Mouse (Mus musculus): Measurements from ENCODE around the gene Olfr1265. TPM values are rescaled to one million over a fixed set of nuclear protein-coding genes. Genes with fewer than 3 reads are reported as not detected.

Gene Olfr1265
- polyA plus RNA-seq (2014; fragmentation: Illumina TruSeq; extraction: RNeasy Lipid Tissue Mini Kit (QIAGEN cat#74804); ENCODE audit: low read depth, low replicate concordance) = not detected

GRCm38 (mm10) chr2:90035037-90035436 is at the start of gene Olfr1265:
TSS of gene Olfr1265 (plus strand) at chr2:90035337.

GRCm38 (mm10) chr2:89990921-89991320 is 44.2 kb upstream of the Olfr1265 start, which contains the start of gene Olfr1261:
TSS of gene Olfr1261 (plus strand) at chr2:89991221.

GRCm38 (mm10) chr2:89999845-90000244 is 35.3 kb upstream of the Olfr1265 start, which contains the start of gene Olfr1262:
TSS of gene Olfr1262 (plus strand) at chr2:90000145.

GRCm38 (mm10) chr2:90011831-90012230 is 23.3 kb upstream of the Olfr1265 start, which contains the start of gene Olfr1263:
TSS of gene Olfr1263 (plus strand) at chr2:90012131.

GRCm38 (mm10) chr2:90025477-90025876 is 9.7 kb upstream of the Olfr1265 start, which contains the start of gene Olfr1264:
TSS of gene Olfr1264 (minus strand) at chr2:90025577.

GRCm38 (mm10) chr2:90063494-90063893 is 28.4 kb downstream of the Olfr1265 start, which contains the start of gene Olfr140:
TSS of gene Olfr140 (minus strand) at chr2:90063594.

Other genes starting within 250 kb of the Olfr1265 start
- gene Olfr1254, start 241.7 kb upstream of the Olfr1265 start, polyA plus RNA-seq (2014; fragmentation: Illumina TruSeq; extraction: RNeasy Lipid Tissue Mini Kit (QIAGEN cat#74804); ENCODE audit: low read depth, low replicate concordance) = not detected
- gene Olfr1255, start 223.3 kb upstream of the Olfr1265 start, polyA plus RNA-seq (2014; fragmentation: Illumina TruSeq; extraction: RNeasy Lipid Tissue Mini Kit (QIAGEN cat#74804); ENCODE audit: low read depth, low replicate concordance) = not detected
- not detected for gene Olfr1256, start 193.8 kb upstream of the Olfr1265 start, polyA plus RNA-seq (2014; fragmentation: Illumina TruSeq; extraction: RNeasy Lipid Tissue Mini Kit (QIAGEN cat#74804); ENCODE audit: low read depth, low replicate concordance)
- gene Olfr48, start 187.1 kb upstream of the Olfr1265 start, polyA plus RNA-seq (2014; fragmentation: Illumina TruSeq; extraction: RNeasy Lipid Tissue Mini Kit (QIAGEN cat#74804); ENCODE audit: low read depth, low replicate concordance) = not detected
- 0.14 TPM for gene Olfr1257, start 156.9 kb upstream of the Olfr1265 start, polyA plus RNA-seq (2014; fragmentation: Illumina TruSeq; extraction: RNeasy Lipid Tissue Mini Kit (QIAGEN cat#74804); ENCODE audit: low read depth, low replicate concordance)
- not detected for gene Olfr1258, start 108.0 kb upstream of the Olfr1265 start, polyA plus RNA-seq (2014; fragmentation: Illumina TruSeq; extraction: RNeasy Lipid Tissue Mini Kit (QIAGEN cat#74804); ENCODE audit: low read depth, low replicate concordance)
- gene Olfr1259, start 86.7 kb upstream of the Olfr1265 start, polyA plus RNA-seq (2014; fragmentation: Illumina TruSeq; extraction: RNeasy Lipid Tissue Mini Kit (QIAGEN cat#74804); ENCODE audit: low read depth, low replicate concordance) = 0.07 TPM
- gene Olfr1260, start 61.0 kb upstream of the Olfr1265 start, polyA plus RNA-seq (2014; fragmentation: Illumina TruSeq; extraction: RNeasy Lipid Tissue Mini Kit (QIAGEN cat#74804); ENCODE audit: low read depth, low replicate concordance) = not detected
- not detected for gene Olfr1261, start 44.1 kb upstream of the Olfr1265 start, polyA plus RNA-seq (2014; fragmentation: Illumina TruSeq; extraction: RNeasy Lipid Tissue Mini Kit (QIAGEN cat#74804); ENCODE audit: low read depth, low replicate concordance)
- 0.03 TPM for gene Olfr1262, start 35.2 kb upstream of the Olfr1265 start, polyA plus RNA-seq (2014; fragmentation: Illumina TruSeq; extraction: RNeasy Lipid Tissue Mini Kit (QIAGEN cat#74804); ENCODE audit: low read depth, low replicate concordance)
- gene Olfr1263, start 23.2 kb upstream of the Olfr1265 start, polyA plus RNA-seq (2014; fragmentation: Illumina TruSeq; extraction: RNeasy Lipid Tissue Mini Kit (QIAGEN cat#74804); ENCODE audit: low read depth, low replicate concordance) = 0.04 TPM
- gene Olfr1264, start 9.8 kb upstream of the Olfr1265 start, polyA plus RNA-seq (2014; fragmentation: Illumina TruSeq; extraction: RNeasy Lipid Tissue Mini Kit (QIAGEN cat#74804); ENCODE audit: low read depth, low replicate concordance) = not detected
- not detected for gene Olfr140, start 28.3 kb downstream of the Olfr1265 start, polyA plus RNA-seq (2014; fragmentation: Illumina TruSeq; extraction: RNeasy Lipid Tissue Mini Kit (QIAGEN cat#74804); ENCODE audit: low read depth, low replicate concordance)
- gene Olfr1269, start 86.1 kb downstream of the Olfr1265 start, polyA plus RNA-seq (2014; fragmentation: Illumina TruSeq; extraction: RNeasy Lipid Tissue Mini Kit (QIAGEN cat#74804); ENCODE audit: low read depth, low replicate concordance) = not detected
- 0.49 TPM for gene Olfr32, start 107.0 kb downstream of the Olfr1265 start, polyA plus RNA-seq (2014; fragmentation: Illumina TruSeq; extraction: RNeasy Lipid Tissue Mini Kit (QIAGEN cat#74804); ENCODE audit: low read depth, low replicate concordance)
- gene Olfr1270, start 117.8 kb downstream of the Olfr1265 start, polyA plus RNA-seq (2014; fragmentation: Illumina TruSeq; extraction: RNeasy Lipid Tissue Mini Kit (QIAGEN cat#74804); ENCODE audit: low read depth, low replicate concordance) = 0.29 TPM
- gene Olfr1506, start 189.2 kb downstream of the Olfr1265 start, polyA plus RNA-seq (2014; fragmentation: Illumina TruSeq; extraction: RNeasy Lipid Tissue Mini Kit (QIAGEN cat#74804); ENCODE audit: low read depth, low replicate concordance) = 0.15 TPM
- gene Olfr142, start 222.3 kb downstream of the Olfr1265 start, polyA plus RNA-seq (2014; fragmentation: Illumina TruSeq; extraction: RNeasy Lipid Tissue Mini Kit (QIAGEN cat#74804); ENCODE audit: low read depth, low replicate concordance) = not detected
- not detected for gene Olfr1271, start 235.7 kb downstream of the Olfr1265 start, polyA plus RNA-seq (2014; fragmentation: Illumina TruSeq; extraction: RNeasy Lipid Tissue Mini Kit (QIAGEN cat#74804); ENCODE audit: low read depth, low replicate concordance)